Mouse (Mus musculus): ENCODE measurements at regions not wholly inside any gene's neighbourhood (a gene's known extent, or its start where the extent isn't known, plus 50 kb on each side); places are given as distances from the start of the nearest gene placed in this dataset.
A peak's percentile ranks its signal among the peaks of the same experiment; 100 is the strongest.

DNA sequence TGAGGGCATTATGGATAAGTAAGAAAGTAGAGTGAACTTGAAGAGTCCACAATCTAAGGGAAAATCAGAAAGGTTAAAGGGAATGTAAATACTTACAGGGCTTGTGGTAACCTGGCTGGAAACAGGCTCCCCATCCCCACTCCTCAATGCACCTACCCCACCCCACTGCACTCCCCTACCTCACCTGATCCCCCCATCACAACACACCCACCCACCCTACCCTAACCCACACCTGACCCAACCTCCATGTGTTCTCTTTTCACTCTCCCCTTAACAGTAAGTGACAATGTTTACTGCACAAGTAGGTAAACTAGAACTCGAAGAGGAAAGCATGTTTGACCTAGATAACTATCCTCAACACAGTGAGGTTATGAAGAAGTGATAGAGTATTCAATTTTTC is 247.9 kb upstream of the Zc3h15 start:
- no peaks in the 10 kb centered on the region for H3K36me3 ChIP-seq
- H3K27ac ChIP-seq (replicated peaks), result no peak overlapping the region
- H3K27me3 ChIP-seq, result no peaks in the 10 kb centered on the region
- H3K4me1 ChIP-seq, result peaks cover 7% of the 10 kb centered on the region; the same call in 1 of the 2 replicates
- 62% methylated on average over 1 of the region's 1 CpGs for whole genome bisulfite sequencing
- H3K9me3 ChIP-seq, result no peaks in the 10 kb centered on the region
- no peak overlapping the region for H3K4me2 ChIP-seq (replicated peaks)
- no peak overlapping the region for H3K9ac ChIP-seq (replicated peaks)
- ATAC-seq (ENCODE audit: low FRiP score, low read depth), result peak; percentile 67
- no peak overlapping the region for H3K4me3 ChIP-seq

DNA sequence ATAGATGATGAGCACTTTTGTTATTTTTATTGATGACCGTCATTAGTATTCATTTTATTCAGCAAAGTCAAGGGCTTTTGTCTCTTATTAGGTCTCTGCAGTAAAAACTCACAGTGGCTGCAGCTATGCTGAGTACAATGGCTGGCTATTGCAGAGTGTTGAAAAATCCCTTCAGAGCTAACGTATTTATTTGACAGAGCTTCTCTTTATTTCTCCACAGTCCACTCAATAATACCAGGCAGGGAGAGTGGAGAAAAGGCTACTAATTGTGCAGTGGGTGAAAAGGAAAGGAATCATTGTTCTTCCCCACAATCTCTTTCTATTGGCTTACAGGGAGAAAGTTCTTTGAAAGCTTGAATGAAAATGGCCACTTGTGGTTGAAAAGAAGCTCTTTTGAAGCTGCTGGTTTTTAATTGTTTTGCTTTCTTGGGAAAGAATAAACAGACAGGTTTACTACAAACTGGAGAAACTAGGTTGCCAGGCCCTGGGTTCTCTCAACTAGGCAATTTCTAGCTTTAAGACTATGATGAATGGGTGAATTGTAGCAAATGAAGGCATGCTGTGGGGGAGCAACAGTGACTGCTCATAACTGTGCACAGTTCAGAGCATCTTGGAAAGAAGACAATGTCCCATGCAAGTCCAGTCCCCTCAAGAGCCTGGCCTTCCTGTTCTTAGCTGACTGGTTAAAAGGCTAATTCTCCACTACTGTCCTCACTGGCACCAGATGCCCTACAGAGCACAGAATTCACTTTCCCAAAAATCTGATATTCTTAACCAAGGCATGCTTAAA is 247.2 kb upstream of the Zc3h15 start:
- Histone ChIP-seq H3K4me3 (no peak overlapping the region), H3K27me3 (no peaks in the 10 kb centered on the region), H3K36me3 (no peaks in the 10 kb centered on the region), H3K9ac (replicated peaks) (no peak overlapping the region), H3K9me3 (no peaks in the 10 kb centered on the region), H3K4me2 (replicated peaks) (no peak overlapping the region), H3K27ac (replicated peaks) (no peak overlapping the region), H3K4me1 (peaks cover 7% of the 10 kb centered on the region; the same call in 1 of the 2 replicates)
- ATAC-seq (ENCODE audit: low FRiP score, low read depth), result peak; percentile 79
- WGBS, result 28% methylated on average over 2 of the region's 2 CpGs

DNA sequence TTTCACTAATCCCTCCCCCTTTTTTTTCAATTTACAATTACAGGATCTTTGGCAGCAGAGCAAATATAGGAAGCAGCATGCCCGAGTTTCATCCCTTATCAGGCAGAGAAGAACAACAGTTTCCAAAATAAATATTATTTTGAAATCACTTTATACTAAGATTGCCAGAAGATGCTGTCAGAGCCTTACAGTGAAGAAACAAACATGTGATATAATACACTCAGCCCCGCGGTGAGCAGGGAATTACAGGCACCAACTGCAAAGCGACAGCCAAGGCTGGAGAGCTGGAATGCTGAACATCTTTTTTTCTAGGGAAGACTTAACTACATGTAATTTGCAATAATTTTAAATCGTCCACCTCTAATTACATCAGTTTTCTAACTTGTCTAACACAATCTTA is 201.5 kb upstream of the Zc3h15 start:
- Histone ChIP-seq H3K4me1 (no peaks in the 10 kb centered on the region), H3K27me3 (no peaks in the 10 kb centered on the region), H3K4me3 (no peak overlapping the region), H3K4me2 (replicated peaks) (no peak overlapping the region), H3K27ac (replicated peaks) (no peak overlapping the region), H3K9ac (replicated peaks) (no peak overlapping the region), H3K36me3 (no peaks in the 10 kb centered on the region), H3K9me3 (no peaks in the 10 kb centered on the region)
- no peak for ATAC-seq (ENCODE audit: low FRiP score, low read depth)
- 76% methylated on average over 5 of the region's 5 CpGs for WGBS

DNA sequence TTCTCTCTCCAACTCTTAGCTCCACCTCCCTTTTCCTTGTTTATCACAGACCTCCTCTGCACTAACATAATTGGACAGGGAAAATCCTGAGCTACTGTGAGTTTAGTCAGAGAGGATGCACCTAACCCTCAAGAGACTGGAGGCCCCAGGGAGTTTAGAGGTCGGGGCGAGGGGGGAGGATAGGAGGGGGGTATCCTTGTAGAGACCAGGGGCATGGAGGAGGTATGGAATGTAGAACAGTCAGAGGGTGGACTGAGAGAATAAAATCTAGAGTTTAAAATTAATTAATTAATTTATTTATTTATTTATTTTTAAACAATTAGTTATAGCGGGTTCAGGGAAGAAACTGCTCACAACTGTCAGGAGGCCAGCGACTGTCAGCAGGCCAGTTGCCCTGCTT is 192.9 kb upstream of the Zc3h15 start:
- no peak overlapping the region for H3K27ac ChIP-seq (replicated peaks)
- WGBS, result 88% methylated on average over 4 of the region's 4 CpGs
- no peak overlapping the region for H3K4me2 ChIP-seq (replicated peaks)
- H3K9ac ChIP-seq (replicated peaks), result no peak overlapping the region
- no peak overlapping the region for H3K4me3 ChIP-seq
- H3K27me3 ChIP-seq, result no peaks in the 10 kb centered on the region
- ATAC-seq (ENCODE audit: low FRiP score, low read depth), result no peak
- H3K9me3 ChIP-seq, result no peaks in the 10 kb centered on the region
- H3K36me3 ChIP-seq, result no peaks in the 10 kb centered on the region
- no peaks in the 10 kb centered on the region for H3K4me1 ChIP-seq

Data from midbrain, embryonic 12.5 days (tissue).